Mouse (Mus musculus): ENCODE data around the gene Foxl2. TPM values are rescaled to one million over a fixed set of nuclear protein-coding genes. Genes with fewer than 3 reads are reported as not detected.
A peak's percentile ranks its signal among the peaks of the same experiment; 100 is the strongest.

Gene Foxl2
- not detected in 2 replicates for polyA plus RNA-seq (2015; fragmentation: Nextera tagmentation; extraction: Ambion mirVana)

DNA sequence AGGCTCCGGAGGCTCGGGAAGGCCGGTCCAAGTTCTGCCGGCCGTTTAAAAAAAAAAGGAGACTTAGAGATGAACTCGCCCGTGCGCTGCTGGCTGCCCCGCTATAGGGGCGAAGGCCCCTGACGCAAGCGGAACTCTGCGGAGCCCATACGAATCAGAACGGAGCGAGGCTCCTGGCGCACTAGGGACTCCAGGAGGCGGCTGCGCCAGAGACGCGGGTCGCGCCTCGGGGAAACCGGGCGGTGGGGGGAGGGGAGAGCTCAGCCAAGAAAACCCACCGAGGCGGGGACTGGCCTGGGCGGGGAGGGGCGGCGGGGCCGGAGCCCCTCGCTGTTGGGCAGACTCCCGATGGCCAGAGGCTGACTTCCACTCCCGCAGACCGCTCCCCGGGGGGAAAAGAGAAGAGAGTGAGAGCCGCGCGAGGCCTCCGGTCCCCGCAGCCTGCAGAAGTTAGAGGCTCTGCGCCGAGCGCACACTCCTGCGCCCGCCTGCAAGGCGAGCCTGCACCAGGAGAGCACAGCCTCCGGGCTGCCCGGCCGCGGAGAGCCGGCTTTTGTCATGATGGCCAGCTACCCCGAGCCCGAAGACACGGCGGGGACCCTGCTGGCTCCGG lies at the start of gene Foxl2:
TSS of gene Foxl2 (plus strand) at position 186 of the 613 bp plus-strand sequence.
- Histone ChIP-seq H3K27me3 (ENCODE audit: insufficient read depth, low read length) (peaks cover 100% of the 10 kb centered on the region), H3K9ac (replicated peaks) (no peak within 1 kb of the TSS), H3K27ac (ENCODE audit: low read depth) (no peak within 1 kb of the TSS), H3K4me1 (ENCODE audit: insufficient read depth) (peaks cover 14% of the 10 kb centered on the region), H3K4me3 (ENCODE audit: low read depth, low read length) (peak within 1 kb of the TSS; percentile 33), H3K4me2 (ENCODE audit: low read depth, low read length) (peak within 1 kb of the TSS; percentile 59), H3K36me3 (replicated peaks; ENCODE audit: insufficient read depth, low read length) (no peaks in the 10 kb centered on the region), H3K9me3 (ENCODE audit: low read length) (no peaks in the 10 kb centered on the region)
- WGBS (ENCODE audit: insufficient replicate concordance) = 1% methylated on average over 49 of the region's 58 CpGs
- no peak for TF ChIP-seq EP300 (IDR thresholded peaks at IDR 0.05; ENCODE audit: low read depth)
- TF ChIP-seq CTCF (IDR thresholded peaks at IDR 0.05; ENCODE audit: low read depth) = no peak
- ATAC-seq (no peak), DNase-seq (no peak)

DNA sequence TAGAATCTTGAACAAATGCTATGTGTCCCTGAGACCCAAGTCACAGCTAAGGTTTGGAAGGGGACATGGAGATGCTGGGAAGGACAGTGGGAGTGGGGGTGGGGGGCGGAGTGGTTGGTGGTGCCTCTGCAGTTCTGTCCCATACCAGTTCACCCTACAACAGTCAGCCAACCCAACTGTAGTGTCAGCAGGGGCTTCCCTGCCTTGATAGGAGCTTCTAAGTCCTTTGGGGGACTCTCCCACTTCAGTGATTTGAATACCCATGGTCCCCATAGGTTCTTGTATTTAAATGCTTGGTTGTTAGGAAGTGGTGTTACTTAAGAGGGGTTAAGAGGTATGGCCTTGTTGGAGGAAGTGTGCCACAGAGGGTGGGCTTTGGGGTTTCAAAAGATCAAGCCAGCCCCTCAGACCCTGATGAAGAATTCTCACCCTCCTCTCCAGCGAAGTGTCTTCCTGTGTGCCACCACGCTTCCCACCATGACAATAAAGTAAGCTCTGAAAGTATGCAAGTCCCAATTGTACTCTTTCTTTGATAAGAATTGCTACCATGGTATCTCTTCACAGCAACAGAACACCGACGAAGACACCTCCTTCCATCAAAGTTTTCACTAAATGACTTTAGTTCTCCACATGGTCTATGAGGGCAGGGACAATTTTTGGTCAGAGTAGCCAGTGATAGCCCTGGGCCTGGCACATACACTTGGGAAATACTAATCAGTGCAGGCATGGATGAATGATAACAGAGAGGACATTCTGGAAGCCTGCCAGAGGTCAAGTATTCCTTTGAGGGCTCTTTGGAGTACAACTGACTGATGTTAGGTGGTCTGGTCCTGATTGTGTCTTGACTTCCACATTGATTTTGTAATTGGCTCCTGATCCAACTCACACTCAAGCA lies 34.2 kb upstream of the Foxl2 start:
- Histone ChIP-seq H3K4me2 (ENCODE audit: low read depth, low read length) (no peak overlapping the region), H3K27me3 (ENCODE audit: insufficient read depth, low read length) (no peaks in the 10 kb centered on the region), H3K27ac (ENCODE audit: low read depth) (no peak overlapping the region), H3K4me3 (ENCODE audit: low read depth, low read length) (no peak overlapping the region), H3K9ac (replicated peaks) (no peak overlapping the region), H3K9me3 (ENCODE audit: low read length) (no peaks in the 10 kb centered on the region), H3K4me1 (ENCODE audit: insufficient read depth) (no peaks in the 10 kb centered on the region), H3K36me3 (replicated peaks; ENCODE audit: insufficient read depth, low read length) (no peaks in the 10 kb centered on the region)
- DNase-seq (no peak), ATAC-seq (no peak)
- 74% methylated on average over 5 of the region's 5 CpGs for WGBS (ENCODE audit: insufficient replicate concordance)
- no peak for TF ChIP-seq EP300 (IDR thresholded peaks at IDR 0.05; ENCODE audit: low read depth)
- TF ChIP-seq CTCF (IDR thresholded peaks at IDR 0.05; ENCODE audit: low read depth) = no peak

- Histone ChIP-seq H3K4me1 (ENCODE audit: insufficient read depth) (no peaks in the 10 kb centered on the region), H3K9me3 (ENCODE audit: low read length) (no peaks in the 10 kb centered on the region), H3K36me3 (replicated peaks; ENCODE audit: insufficient read depth, low read length) (no peaks in the 10 kb centered on the region), H3K27me3 (ENCODE audit: insufficient read depth, low read length) (no peaks in the 10 kb centered on the region), H3K4me2 (ENCODE audit: low read depth, low read length) (no peak overlapping the region), H3K27ac (ENCODE audit: low read depth) (no peak overlapping the region), H3K9ac (replicated peaks) (no peak overlapping the region), H3K4me3 (ENCODE audit: low read depth, low read length) (no peak overlapping the region)
- TF ChIP-seq EP300 (IDR thresholded peaks at IDR 0.05; ENCODE audit: low read depth) = no peak
- no peak for TF ChIP-seq CTCF (IDR thresholded peaks at IDR 0.05; ENCODE audit: low read depth)
- WGBS (ENCODE audit: insufficient replicate concordance) = 48% methylated on average over 6 of the region's 6 CpGs
- no peak for ATAC-seq
- no peak for DNase-seq
Observed at GRCm38 (mm10) chr9:98923119-98923518, 32.0 kb upstream of the Foxl2 start.

GRCm38 (mm10) chr9:98924183-98924582 lies 30.9 kb upstream of the Foxl2 start:
- ATAC-seq = no peak
- H3K36me3 ChIP-seq (replicated peaks; ENCODE audit: insufficient read depth, low read length) = no peaks in the 10 kb centered on the region
- H3K4me1 ChIP-seq (ENCODE audit: insufficient read depth) = no peaks in the 10 kb centered on the region
- 53% methylated on average over 6 of the region's 6 CpGs for WGBS (ENCODE audit: insufficient replicate concordance)
- no peaks in the 10 kb centered on the region for H3K27me3 ChIP-seq (ENCODE audit: insufficient read depth, low read length)
- no peak for DNase-seq
- H3K4me3 ChIP-seq (ENCODE audit: low read depth, low read length) = no peak overlapping the region
- TF ChIP-seq CTCF (IDR thresholded peaks at IDR 0.05; ENCODE audit: low read depth) (no peak), EP300 (IDR thresholded peaks at IDR 0.05; ENCODE audit: low read depth) (no peak)
- no peak overlapping the region for H3K27ac ChIP-seq (ENCODE audit: low read depth)
- no peaks in the 10 kb centered on the region for H3K9me3 ChIP-seq (ENCODE audit: low read length)
- no peak overlapping the region for H3K9ac ChIP-seq (replicated peaks)
- H3K4me2 ChIP-seq (ENCODE audit: low read depth, low read length) = no peak overlapping the region

DNA sequence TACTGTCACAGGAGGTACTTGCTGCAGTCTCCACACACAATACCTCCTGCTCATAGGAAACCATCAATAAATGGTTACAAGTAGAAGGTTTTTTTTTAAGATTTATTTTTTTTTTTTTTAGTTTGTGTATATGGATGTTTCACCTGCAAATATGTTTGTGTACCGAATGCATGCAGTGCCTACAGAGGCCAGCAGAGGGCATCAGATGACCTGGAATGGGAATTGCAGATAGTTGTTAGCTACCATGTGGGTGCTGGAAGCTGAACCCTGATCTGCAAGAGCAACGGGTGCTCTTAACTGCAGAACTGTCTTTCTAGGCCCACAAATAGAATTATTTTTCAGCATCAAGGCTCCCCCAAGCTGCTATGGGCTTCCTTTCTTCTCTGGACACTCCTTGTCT lies 25.6 kb upstream of the Foxl2 start:
- Histone ChIP-seq H3K27ac (ENCODE audit: low read depth) (no peak overlapping the region), H3K4me3 (ENCODE audit: low read depth, low read length) (no peak overlapping the region), H3K36me3 (replicated peaks; ENCODE audit: insufficient read depth, low read length) (no peaks in the 10 kb centered on the region), H3K27me3 (ENCODE audit: insufficient read depth, low read length) (no peaks in the 10 kb centered on the region), H3K9ac (replicated peaks) (no peak overlapping the region), H3K4me1 (ENCODE audit: insufficient read depth) (no peaks in the 10 kb centered on the region), H3K9me3 (ENCODE audit: low read length) (no peaks in the 10 kb centered on the region), H3K4me2 (ENCODE audit: low read depth, low read length) (no peak overlapping the region)
- DNase-seq (no peak), ATAC-seq (no peak)
- 81% methylated on average over 2 of the region's 2 CpGs for WGBS (ENCODE audit: insufficient replicate concordance)
- TF ChIP-seq EP300 (IDR thresholded peaks at IDR 0.05; ENCODE audit: low read depth) = no peak
- TF ChIP-seq CTCF (IDR thresholded peaks at IDR 0.05; ENCODE audit: low read depth) = peak; percentile 54

DNA sequence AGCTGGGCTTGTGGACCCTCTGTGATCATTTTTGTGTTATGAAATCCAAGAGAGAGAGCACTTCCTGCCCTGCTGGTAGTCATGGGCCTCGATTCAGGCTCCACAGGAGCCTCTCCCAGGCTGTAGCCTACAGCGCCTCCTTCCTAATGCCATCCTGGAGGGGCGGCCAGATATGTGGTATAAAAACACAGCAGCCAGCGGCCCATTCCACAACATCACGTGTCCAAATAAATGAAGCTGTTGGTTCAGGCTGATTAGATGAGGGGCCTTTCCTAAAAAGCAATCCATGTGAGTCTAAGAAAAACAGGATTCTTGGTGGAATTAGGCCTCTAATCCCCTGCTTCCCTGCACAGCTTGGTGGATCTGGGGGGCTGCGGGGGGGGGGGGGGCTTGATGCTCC lies 22.2 kb upstream of the Foxl2 start:
- Histone ChIP-seq H3K4me1 (ENCODE audit: insufficient read depth) (no peaks in the 10 kb centered on the region), H3K4me3 (ENCODE audit: low read depth, low read length) (no peak overlapping the region), H3K27ac (ENCODE audit: low read depth) (no peak overlapping the region), H3K36me3 (replicated peaks; ENCODE audit: insufficient read depth, low read length) (no peaks in the 10 kb centered on the region), H3K27me3 (ENCODE audit: insufficient read depth, low read length) (no peaks in the 10 kb centered on the region), H3K4me2 (ENCODE audit: low read depth, low read length) (no peak overlapping the region), H3K9ac (replicated peaks) (no peak overlapping the region), H3K9me3 (ENCODE audit: low read length) (no peaks in the 10 kb centered on the region)
- no peak for DNase-seq
- WGBS (ENCODE audit: insufficient replicate concordance) = 47% methylated on average over 6 of the region's 6 CpGs
- TF ChIP-seq EP300 (IDR thresholded peaks at IDR 0.05; ENCODE audit: low read depth) (no peak), CTCF (IDR thresholded peaks at IDR 0.05; ENCODE audit: low read depth) (no peak)
- no peak for ATAC-seq

Data from liver, postnatal 0 days (tissue).